Mouse (Mus musculus) brown adipose tissue, adult 24 weeks (tissue): ENCODE data around the gene Prpf6. TPM values are rescaled to one million over a fixed set of nuclear protein-coding genes. Genes with fewer than 3 reads are reported as not detected.

Source experiments
- H3K27ac ChIP-seq: fragments of 200-500 bp; replicated peaks from 2 replicates; pipeline ENCODE4 v1.5.1; 2012; ENCODE audit warnings: low read depth, mild to moderate bottlenecking, low read length
- H3K4me1 ChIP-seq: fragments of 200-500 bp; 2 replicates; pipeline ENCODE4 v1.6.1; 2012; ENCODE audit warnings: low read length, mixed read lengths; ENCODE audit not compliant: control insufficient read depth, insufficient read depth, insufficient read length
- H3K4me3 ChIP-seq: fragments of 200-500 bp; 2 replicates; pipeline ENCODE4 v1.5.1; 2012; ENCODE audit warnings: low read depth, mild to moderate bottlenecking, low read length, moderate library complexity; ENCODE audit not compliant: insufficient read depth
- polyA plus RNA-seq: library from polyadenylated mRNA; stranded (reverse); fragments of >200 nt; gene quantifications from 2 replicates; pipeline ENCODE4 v1.2.4, GENCODE M21; 2012; ENCODE audit not compliant: missing spikeins, insufficient read depth, insufficient read length

Prpf6 gene
- polyA plus RNA-seq, 1 experiment: 23.7 TPM

DNA sequence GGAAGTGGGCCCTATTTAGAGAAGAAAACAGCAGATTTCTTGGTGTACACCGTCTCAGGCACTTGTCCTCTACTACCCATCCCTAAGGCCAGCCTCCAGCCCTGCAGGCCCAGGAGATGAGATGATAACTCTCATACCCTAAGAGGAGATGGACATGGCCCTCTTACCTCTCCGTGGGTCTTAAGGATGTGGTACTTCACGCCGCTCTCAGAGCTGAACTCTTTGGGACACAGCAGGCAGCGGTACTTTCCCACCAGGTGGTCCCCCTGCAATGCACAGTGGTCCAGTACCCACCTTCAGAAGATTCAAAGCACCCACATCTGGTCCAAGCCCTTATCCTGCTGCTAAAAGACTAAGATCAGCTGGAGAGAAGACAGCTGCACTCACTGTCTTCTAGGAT is 6.2 kb upstream of the Prpf6 start:
- no peak overlapping the region for H3K4me3 ChIP-seq

GRCm38 (mm10) chr2:181586124-181586523 is 5.5 kb upstream of the Prpf6 start:
- H3K27ac ChIP-seq: no peak overlapping the region
- H3K4me3 ChIP-seq: no peak overlapping the region
- H3K4me1 ChIP-seq: no peaks in the 10 kb centered on the region

More for the DNA sequence above, 6.2 kb upstream of the Prpf6 start:
- H3K4me1 ChIP-seq: no peaks in the 10 kb centered on the region; the same call in 1 of the 2 replicates
- no peak overlapping the region for H3K27ac ChIP-seq

- no peak overlapping the region for H3K27ac ChIP-seq
- H3K4me3 ChIP-seq: no peak overlapping the region
- H3K4me1 ChIP-seq: 0 out of 2 replicates have a peak, but pooled peaks cover 3% of the 10 kb centered on the region
These were observed 3.9 kb upstream of the Prpf6 start for GRCm38 (mm10) chr2:181587796-181588195.

GRCm38 (mm10) chr2:181588229-181588780 is 3.4 kb upstream of the Prpf6 start:
- H3K4me3 ChIP-seq: no peak overlapping the region
- H3K27ac ChIP-seq: no peak overlapping the region
- 0 out of 2 replicates have a peak, but pooled peaks cover 3% of the 10 kb centered on the region for H3K4me1 ChIP-seq

GRCm38 (mm10) chr2:181589011-181589731 is 2.5 kb upstream of the Prpf6 start:
- H3K4me3 ChIP-seq: no peak overlapping the region
- 0 out of 2 replicates have a peak, but pooled peaks cover 3% of the 10 kb centered on the region for H3K4me1 ChIP-seq
- no peak overlapping the region for H3K27ac ChIP-seq

GRCm38 (mm10) chr2:181589732-181590105 is 1.9 kb upstream of the Prpf6 start:
- no peak overlapping the region for H3K4me3 ChIP-seq
- no peak overlapping the region for H3K27ac ChIP-seq
- 0 out of 2 replicates have a peak, but pooled peaks cover 3% of the 10 kb centered on the region for H3K4me1 ChIP-seq

DNA sequence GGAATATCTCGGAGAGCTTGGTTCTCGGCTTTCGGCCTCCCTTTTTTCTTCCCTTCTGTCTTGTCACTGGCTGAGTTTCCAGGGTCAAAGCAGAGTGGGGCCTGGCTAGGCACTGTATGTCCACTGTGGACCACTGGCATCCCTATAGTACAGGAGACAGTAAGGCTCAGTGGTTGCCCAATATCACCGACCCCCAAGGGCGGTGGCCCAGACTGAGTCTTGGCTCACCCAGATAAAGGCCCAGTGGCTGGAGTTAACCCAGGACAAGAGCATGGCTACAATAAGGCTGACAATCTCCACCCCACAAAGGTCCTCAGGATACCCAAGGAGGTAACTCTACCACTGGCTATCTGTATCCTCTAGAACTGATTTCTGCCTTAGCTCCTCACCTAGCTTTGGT is 1.2 kb upstream of the Prpf6 start:
- Histone ChIP-seq H3K4me3 (peak overlapping the region; percentile 16; the same call in 1 of the 2 replicates), H3K27ac (no peak overlapping the region), H3K4me1 (0 out of 2 replicates have a peak, but pooled peaks cover 3% of the 10 kb centered on the region)

GRCm38 (mm10) chr2:181592231-181593041 is 768 bp downstream of the Prpf6 start, which contains the start of gene Zfp512b:
TSS of gene Zfp512b (minus strand) at chr2:181592803.
- Histone ChIP-seq H3K4me3 (peak within 1 kb of the TSS; percentile 80), H3K4me1 (0 out of 2 replicates have a peak, but pooled peaks cover 3% of the 10 kb centered on the region), H3K27ac (peak within 1 kb of the TSS; percentile 46; the same call in 1 of the 2 replicates)

- H3K27ac ChIP-seq: peak overlapping the region; percentile 46; the same call in 1 of the 2 replicates
- H3K4me1 ChIP-seq: 0 out of 2 replicates have a peak, but pooled peaks cover 3% of the 10 kb centered on the region
- peak overlapping the region; percentile 80 for H3K4me3 ChIP-seq
These were observed 1.4 kb downstream of the Prpf6 start for GRCm38 (mm10) chr2:181593042-181593421.

DNA sequence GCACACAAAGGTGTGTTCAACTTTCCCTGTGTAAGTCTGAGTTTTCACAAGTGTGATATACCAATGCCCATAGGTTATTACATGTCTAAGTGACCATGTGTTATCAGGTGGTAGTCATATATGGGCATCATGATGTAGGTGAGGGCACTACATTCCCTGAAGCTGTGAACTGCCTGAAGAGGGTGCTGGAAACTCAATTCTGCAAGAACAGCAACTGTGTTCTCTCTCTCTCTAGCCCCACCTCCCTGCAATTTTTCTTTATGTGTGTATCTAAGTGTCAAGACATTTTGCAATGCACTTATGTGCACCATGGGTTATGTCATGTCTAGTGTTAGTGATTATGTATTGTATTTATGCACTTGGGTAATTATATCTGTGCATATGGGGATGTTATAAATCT is 2.3 kb downstream of the Prpf6 start:
- Histone ChIP-seq H3K4me1 (0 out of 2 replicates have a peak, but pooled peaks cover 3% of the 10 kb centered on the region), H3K27ac (no peak overlapping the region), H3K4me3 (no peak overlapping the region)

- no peak overlapping the region for H3K4me3 ChIP-seq
- 0 out of 2 replicates have a peak, but pooled peaks cover 3% of the 10 kb centered on the region for H3K4me1 ChIP-seq
- H3K27ac ChIP-seq: no peak overlapping the region
These were observed 3.5 kb downstream of the Prpf6 start for GRCm38 (mm10) chr2:181594946-181595696.

- Histone ChIP-seq H3K4me1 (0 out of 2 replicates have a peak, but pooled peaks cover 3% of the 10 kb centered on the region), H3K27ac (no peak overlapping the region), H3K4me3 (no peak overlapping the region)
These were observed 4.7 kb downstream of the Prpf6 start for GRCm38 (mm10) chr2:181596221-181596960.

- Histone ChIP-seq H3K4me1 (no peaks in the 10 kb centered on the region), H3K27ac (no peak overlapping the region), H3K4me3 (no peak overlapping the region)
These were observed 5.9 kb downstream of the Prpf6 start for GRCm38 (mm10) chr2:181597378-181598061.
